Mouse (Mus musculus): ENCODE measurements at regions not wholly inside any gene's neighbourhood (a gene's known extent, or its start where the extent isn't known, plus 50 kb on each side); places are given as distances from the start of the nearest gene placed in this dataset.

GRCm38 (mm10) chr4:55158166-55158739 lies 191.6 kb upstream of the Rad23b start:
- TF ChIP-seq RAD21 (IDR thresholded peaks at IDR 0.05; ENCODE audit: low read depth, low read length) (no peak), IRF4 (IDR thresholded peaks at IDR 0.05; ENCODE audit: low read depth, low read length) (no peak), MXI1 (IDR thresholded peaks at IDR 0.05; ENCODE audit: low read depth, low read length) (no peak), NRF1 (IDR thresholded peaks at IDR 0.05; ENCODE audit: low read depth, low read length) (no peak), POLR2AphosphoS2 (IDR thresholded peaks at IDR 0.05; ENCODE audit: low read depth, low read length) (no peak), BHLHE40 (IDR thresholded peaks at IDR 0.05; ENCODE audit: low read depth, low read length) (no peak), CHD1 (IDR thresholded peaks at IDR 0.05; ENCODE audit: low read depth, low read length) (no peak), ZMIZ1 (IDR thresholded peaks at IDR 0.05; ENCODE audit: low read depth, low read length) (no peak), CTCF (conservative IDR thresholded peaks at IDR 0.05 in 1 of 2, IDR thresholded peaks at IDR 0.05 in 1 of 2; ENCODE audit: low read depth in 2 of 2, low read length in 2 of 2) (no peak), SIN3A (IDR thresholded peaks at IDR 0.05; ENCODE audit: low read length) (no peak), MAZ (IDR thresholded peaks at IDR 0.05; ENCODE audit: low read depth, low read length) (no peak), TCF12 (IDR thresholded peaks at IDR 0.05; ENCODE audit: low read depth, low read length) (no peak), USF2 (conservative IDR thresholded peaks at IDR 0.05; ENCODE audit: low read depth, low read length) (no peak), ELF1 (IDR thresholded peaks at IDR 0.05; ENCODE audit: low read depth, low read length) (no peak), EP300 (IDR thresholded peaks at IDR 0.05; ENCODE audit: low read length) (no peak), MAFK (IDR thresholded peaks at IDR 0.05; ENCODE audit: insufficient replicate concordance, low read length) (no peak), UBTF (IDR thresholded peaks at IDR 0.05; ENCODE audit: low read depth, low read length) (no peak), MEF2A (IDR thresholded peaks at IDR 0.05; ENCODE audit: borderline replicate concordance, low read depth, low read length) (no peak), PAX5 (IDR thresholded peaks at IDR 0.05; ENCODE audit: low read length) (no peak)
- DNase-seq (ENCODE audit: extremely low read depth), result no peak
- Histone ChIP-seq H3K4me1 (ENCODE audit: control insufficient read depth in 1 of 2, insufficient read depth in 2 of 2) (no peaks in the 10 kb centered on the region), H3K4me3 (replicated peaks in 1 of 3; ENCODE audit: low read depth in 2 of 3, low read length in 2 of 3, poor library complexity in 1 of 3) (no peak overlapping the region), H3K79me2 (replicated peaks; ENCODE audit: control insufficient read depth, extremely low read depth, insufficient read depth, poor library complexity, severe bottlenecking) (no peaks in the 10 kb centered on the region), H3K27me3 (replicated peaks) (no peaks in the 10 kb centered on the region), H3K4me2 (ENCODE audit: insufficient read depth, low read depth, poor library complexity, severe bottlenecking) (no peak overlapping the region), H3K9me3 (replicated peaks; ENCODE audit: low read length) (no peaks in the 10 kb centered on the region), H3K9ac (ENCODE audit: insufficient read depth, low read depth) (no peak overlapping the region), H3K36me3 (replicated peaks in 1 of 2; ENCODE audit: control insufficient read depth in 1 of 2, insufficient read depth in 1 of 2, low read length in 1 of 2) (no peaks in the 10 kb centered on the region), H3K27ac (ENCODE audit: insufficient read depth, low read depth) (no peak overlapping the region)
- dilution Hi-C loops (cut with MboI; ENCODE audit: extremely low pct_ligation_motif_present, extremely low pct_unique_long_range_greater_than_20kb, low sequenced_read_pairs), result no loop called here
- in situ Hi-C loops (cut with MboI; ENCODE audit: low pct_ligation_motif_present, low pct_unique_long_range_greater_than_20kb, low sequenced_read_pairs), result no loop called here

DNA sequence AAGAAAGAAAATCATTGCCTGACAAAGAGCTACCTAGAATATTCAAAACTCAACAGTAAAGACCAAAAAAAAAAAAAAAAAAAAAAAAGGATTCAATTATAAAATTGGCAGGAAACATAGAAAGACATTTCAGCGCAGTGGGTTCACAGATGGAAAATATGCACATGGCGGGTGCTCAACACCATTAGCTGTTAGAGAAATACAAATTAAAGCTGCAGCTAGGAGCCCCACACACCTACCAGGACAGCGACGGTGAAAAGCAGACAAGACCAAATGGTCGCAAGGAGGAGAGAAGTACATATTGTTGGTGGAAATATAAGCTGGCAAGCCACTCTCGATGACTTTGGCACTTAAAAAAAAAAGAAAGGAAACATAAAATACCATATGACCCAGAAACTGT lies 183.6 kb upstream of the Rad23b start:
- Histone ChIP-seq H3K36me3 (replicated peaks in 1 of 2; ENCODE audit: control insufficient read depth in 1 of 2, insufficient read depth in 1 of 2, low read length in 1 of 2) (no peaks in the 10 kb centered on the region), H3K27ac (ENCODE audit: insufficient read depth, low read depth) (no peak overlapping the region), H3K9ac (ENCODE audit: insufficient read depth, low read depth) (no peak overlapping the region), H3K4me2 (ENCODE audit: insufficient read depth, low read depth, poor library complexity, severe bottlenecking) (no peak overlapping the region), H3K79me2 (replicated peaks; ENCODE audit: control insufficient read depth, extremely low read depth, insufficient read depth, poor library complexity, severe bottlenecking) (no peaks in the 10 kb centered on the region), H3K4me1 (ENCODE audit: control insufficient read depth in 1 of 2, insufficient read depth in 2 of 2) (no peaks in the 10 kb centered on the region), H3K27me3 (replicated peaks) (no peaks in the 10 kb centered on the region), H3K4me3 (replicated peaks in 1 of 3; ENCODE audit: low read depth in 2 of 3, low read length in 2 of 3, poor library complexity in 1 of 3) (no peak overlapping the region), H3K9me3 (replicated peaks; ENCODE audit: low read length) (no peaks in the 10 kb centered on the region)
- no peak for DNase-seq (ENCODE audit: extremely low read depth)
- in situ Hi-C loops (cut with MboI; ENCODE audit: low pct_ligation_motif_present, low pct_unique_long_range_greater_than_20kb, low sequenced_read_pairs), result no loop called here
- no peak for TF ChIP-seq TBP (conservative IDR thresholded peaks at IDR 0.05; ENCODE audit: low read depth, low read length)
- no peak for TF ChIP-seq MXI1 (IDR thresholded peaks at IDR 0.05; ENCODE audit: low read depth, low read length)
- no peak for TF ChIP-seq RCOR1 (conservative IDR thresholded peaks at IDR 0.05; ENCODE audit: low read depth, low read length)
- no peak for TF ChIP-seq E2F4 (IDR thresholded peaks at IDR 0.05; ENCODE audit: insufficient replicate concordance, low read depth, low read length)
- TF ChIP-seq MAFK (IDR thresholded peaks at IDR 0.05; ENCODE audit: insufficient replicate concordance, low read length), result no peak
- TF ChIP-seq UBTF (IDR thresholded peaks at IDR 0.05; ENCODE audit: low read depth, low read length), result no peak
- no peak for TF ChIP-seq POLR2AphosphoS2 (IDR thresholded peaks at IDR 0.05; ENCODE audit: low read depth, low read length)
- no peak for TF ChIP-seq SMC3 (IDR thresholded peaks at IDR 0.05; ENCODE audit: low read depth, low read length)
- TF ChIP-seq BHLHE40 (IDR thresholded peaks at IDR 0.05; ENCODE audit: low read depth, low read length), result no peak
- no peak for TF ChIP-seq TCF12 (IDR thresholded peaks at IDR 0.05; ENCODE audit: low read depth, low read length)
- TF ChIP-seq ZMIZ1 (IDR thresholded peaks at IDR 0.05; ENCODE audit: low read depth, low read length), result no peak
- TF ChIP-seq JUN (IDR thresholded peaks at IDR 0.05; ENCODE audit: insufficient read depth, low read depth, low read length), result no peak
- TF ChIP-seq RAD21 (IDR thresholded peaks at IDR 0.05; ENCODE audit: low read depth, low read length), result no peak
- no peak for TF ChIP-seq ZKSCAN1 (IDR thresholded peaks at IDR 0.05; ENCODE audit: borderline replicate concordance, low read depth, low read length)
- no peak for TF ChIP-seq NRF1 (IDR thresholded peaks at IDR 0.05; ENCODE audit: low read depth, low read length)
- TF ChIP-seq USF1 (IDR thresholded peaks at IDR 0.05; ENCODE audit: low read depth, low read length), result no peak
- TF ChIP-seq JUND (conservative IDR thresholded peaks at IDR 0.05; ENCODE audit: low read depth, low read length), result no peak
- TF ChIP-seq CHD2 (IDR thresholded peaks at IDR 0.05; ENCODE audit: low read length), result no peak
- no peak for TF ChIP-seq EP300 (IDR thresholded peaks at IDR 0.05; ENCODE audit: low read length)
- no peak for TF ChIP-seq MAX (IDR thresholded peaks at IDR 0.05; ENCODE audit: low read length)
- dilution Hi-C loops (cut with MboI; ENCODE audit: extremely low pct_ligation_motif_present, extremely low pct_unique_long_range_greater_than_20kb, low sequenced_read_pairs), result no loop called here

All from CH12.LX (cell line).